Mouse (Mus musculus) midbrain, embryonic 15.5 days (tissue): Measurements from ENCODE around the gene Slc52a3. TPM values are rescaled to one million over a fixed set of nuclear protein-coding genes. Genes with fewer than 3 reads are reported as not detected.

Experiments used
- ATAC-seq: fragments of 200-750 bp; cut with Nextera tagmentation; replicated peaks from 2 replicates; pipeline ENCODE4 v1.8.0; 2017; ENCODE audit warnings: moderate TSS enrichment
- H3K27ac ChIP-seq: fragments of 300-500 bp; sonication (generic); 2 replicates; pipeline ENCODE4 v1.5.1; 2015; ENCODE audit warnings: mild to moderate bottlenecking, inconsistent platforms
- H3K27me3 ChIP-seq: fragments of 300-500 bp; sonication (generic); replicated peaks from 2 replicates; pipeline ENCODE4 v1.6.1; 2015; ENCODE audit warnings: inconsistent platforms
- H3K36me3 ChIP-seq: fragments of 300-500 bp; sonication (generic); replicated peaks from 2 replicates; pipeline ENCODE4 v1.6.1; 2015; ENCODE audit warnings: inconsistent platforms
- H3K4me1 ChIP-seq: fragments of 300-500 bp; sonication (generic); 2 replicates; pipeline ENCODE4 v1.6.1; 2015; ENCODE audit warnings: inconsistent platforms
- H3K4me2 ChIP-seq: fragments of 300-500 bp; sonication (generic); 2 replicates; pipeline ENCODE4 v1.6.1; 2015; ENCODE audit warnings: inconsistent platforms, mild to moderate bottlenecking, moderate library complexity
- H3K4me3 ChIP-seq: fragments of 300-500 bp; sonication (generic); 2 replicates; pipeline ENCODE4 v1.5.1; 2015; ENCODE audit warnings: mild to moderate bottlenecking, inconsistent platforms
- H3K9ac ChIP-seq: fragments of 300-500 bp; sonication (generic); 2 replicates; pipeline ENCODE4 v1.6.1; 2015; ENCODE audit warnings: mild to moderate bottlenecking, inconsistent platforms
- H3K9me3 ChIP-seq: fragments of 300-500 bp; sonication (generic); 2 replicates; pipeline ENCODE4 v1.6.1; 2016; ENCODE audit warnings: inconsistent platforms
- WGBS: fragments of 180-500 bp; shearing (Covaris S2); methylation state at CpG from one replicate; pipeline ENCODE4 v1.1.7; 2015; ENCODE audit warnings: mixed read lengths; 5-methylcytosine and 5-hydroxymethylcytosine counted together
- polyA plus RNA-seq: library from polyadenylated mRNA; unstranded; fragments of >200 nt; fragmentation: Nextera tagmentation; extraction: Ambion mirVana; gene quantifications from 2 replicates; pipeline ENCODE4 v1.2.1, GENCODE M21; 2015

Gene Slc52a3
- polyA plus RNA-seq, result 1.3 and 2.2 TPM in 2 replicates

DNA sequence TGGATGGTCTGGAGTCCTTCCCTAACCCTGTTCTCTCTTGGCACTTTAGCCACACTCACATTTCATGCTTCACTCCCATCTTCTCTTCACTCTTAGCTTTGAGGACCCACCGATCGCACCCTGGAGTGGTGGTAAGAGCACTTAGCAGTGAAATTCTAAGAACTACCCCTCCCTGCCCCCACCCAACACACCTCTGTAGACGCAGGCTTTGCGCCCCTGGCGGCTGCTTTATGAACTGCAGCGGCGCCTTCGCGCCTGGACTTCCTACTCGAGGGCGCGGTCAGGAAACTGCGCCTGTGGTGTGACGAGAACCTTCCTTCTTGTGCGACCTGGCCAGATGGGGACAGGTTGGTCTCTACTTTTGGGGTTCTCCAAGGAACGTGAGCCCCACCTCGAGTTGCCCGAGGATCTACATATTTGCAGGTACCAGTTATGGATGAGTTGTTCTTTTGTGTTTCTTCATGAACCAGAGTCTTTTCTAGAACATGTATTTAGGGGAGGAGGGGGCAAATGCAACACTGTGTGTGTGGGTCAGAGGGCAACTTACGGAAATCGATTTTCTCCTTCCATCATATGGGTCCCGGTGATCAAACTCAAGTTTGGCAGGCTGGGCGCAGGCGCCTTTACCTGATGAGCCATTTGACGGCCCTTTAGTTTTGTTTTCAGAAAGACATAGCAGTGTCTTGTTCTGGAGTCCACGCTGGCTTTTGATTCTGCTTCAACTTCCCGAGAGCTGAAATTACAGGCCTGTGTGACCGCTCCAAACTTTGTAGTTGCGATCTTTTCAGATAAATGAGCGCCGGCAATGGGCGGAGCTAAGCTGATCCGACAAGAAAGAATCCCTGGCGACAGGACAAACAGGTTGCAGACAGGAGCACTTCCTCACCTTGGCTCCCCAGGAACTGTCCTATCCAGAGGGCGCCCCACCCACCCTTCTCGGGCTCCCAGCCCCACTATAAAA is at the start of gene Slc52a3:
Gene Slc52a3, plus strand, starts transcription at position 283 of the 961 bp plus-strand sequence.
- no peak within 1 kb of the TSS for H3K9ac ChIP-seq
- H3K4me1 ChIP-seq, result peaks cover 14% of the 10 kb centered on the region
- WGBS, result 9% methylated on average over 35 of the region's 35 CpGs
- no peaks in the 10 kb centered on the region for H3K36me3 ChIP-seq
- no peak within 1 kb of the TSS for H3K4me3 ChIP-seq
- no peak for ATAC-seq
- peaks cover 36% of the 10 kb centered on the region for H3K27me3 ChIP-seq
- H3K27ac ChIP-seq, result no peak within 1 kb of the TSS
- peak within 1 kb of the TSS; percentile 6; the same call in 1 of the 2 replicates for H3K4me2 ChIP-seq
- H3K9me3 ChIP-seq, result no peaks in the 10 kb centered on the region

DNA sequence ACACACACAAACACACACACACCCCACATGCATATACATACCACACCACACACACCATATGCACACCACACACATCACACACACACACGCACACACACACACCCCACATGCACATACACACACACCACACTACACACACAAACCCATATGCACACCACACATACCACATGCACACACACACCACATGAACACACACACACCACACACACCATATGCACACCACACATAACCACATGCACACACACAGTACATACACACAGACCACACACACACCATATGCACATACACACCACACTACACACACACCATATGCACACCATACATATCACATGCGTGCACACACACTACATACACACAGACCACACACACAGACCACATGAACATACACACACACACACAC is 48.7 kb upstream of the Slc52a3 start:
- Histone ChIP-seq H3K27me3 (no peaks in the 10 kb centered on the region), H3K4me2 (no peak overlapping the region), H3K27ac (no peak overlapping the region), H3K36me3 (no peaks in the 10 kb centered on the region), H3K9ac (no peak overlapping the region), H3K4me1 (peaks cover 12% of the 10 kb centered on the region), H3K4me3 (no peak overlapping the region), H3K9me3 (no peaks in the 10 kb centered on the region)
- ATAC-seq, result peak; percentile 24; the same call in 1 of the 2 replicates
- WGBS, result 96% methylated on average over 2 of the region's 2 CpGs

DNA sequence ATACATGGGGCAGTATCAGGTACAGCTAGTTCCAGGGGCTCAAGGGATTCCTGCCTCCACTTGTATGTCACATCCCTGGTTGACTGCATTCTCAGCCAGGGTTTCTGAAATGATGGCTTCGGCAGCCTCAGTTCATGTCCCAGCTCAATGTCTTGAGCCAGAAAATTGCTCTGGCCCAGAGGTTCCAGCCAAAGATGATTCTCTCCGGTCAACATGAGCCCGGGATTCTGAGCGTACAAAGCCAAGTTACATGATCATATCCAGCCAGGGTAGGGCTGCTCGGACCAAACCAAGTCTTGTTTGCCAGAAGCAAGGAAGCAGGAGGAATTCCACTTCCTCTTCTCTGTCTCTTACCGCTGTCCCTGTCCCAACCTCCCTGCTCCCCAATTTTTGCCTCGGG is 48.0 kb upstream of the Slc52a3 start:
- no peaks in the 10 kb centered on the region for H3K27me3 ChIP-seq
- H3K27ac ChIP-seq, result 0 out of 2 replicates have a peak overlapping the region, but pooled peaks have one; percentile 74
- H3K4me3 ChIP-seq, result no peak overlapping the region
- no peak for ATAC-seq
- H3K4me2 ChIP-seq, result no peak overlapping the region
- H3K9me3 ChIP-seq, result no peaks in the 10 kb centered on the region
- 90% methylated on average over 7 of the region's 7 CpGs for WGBS
- peaks cover 12% of the 10 kb centered on the region for H3K4me1 ChIP-seq
- H3K9ac ChIP-seq, result no peak overlapping the region
- no peaks in the 10 kb centered on the region for H3K36me3 ChIP-seq

DNA sequence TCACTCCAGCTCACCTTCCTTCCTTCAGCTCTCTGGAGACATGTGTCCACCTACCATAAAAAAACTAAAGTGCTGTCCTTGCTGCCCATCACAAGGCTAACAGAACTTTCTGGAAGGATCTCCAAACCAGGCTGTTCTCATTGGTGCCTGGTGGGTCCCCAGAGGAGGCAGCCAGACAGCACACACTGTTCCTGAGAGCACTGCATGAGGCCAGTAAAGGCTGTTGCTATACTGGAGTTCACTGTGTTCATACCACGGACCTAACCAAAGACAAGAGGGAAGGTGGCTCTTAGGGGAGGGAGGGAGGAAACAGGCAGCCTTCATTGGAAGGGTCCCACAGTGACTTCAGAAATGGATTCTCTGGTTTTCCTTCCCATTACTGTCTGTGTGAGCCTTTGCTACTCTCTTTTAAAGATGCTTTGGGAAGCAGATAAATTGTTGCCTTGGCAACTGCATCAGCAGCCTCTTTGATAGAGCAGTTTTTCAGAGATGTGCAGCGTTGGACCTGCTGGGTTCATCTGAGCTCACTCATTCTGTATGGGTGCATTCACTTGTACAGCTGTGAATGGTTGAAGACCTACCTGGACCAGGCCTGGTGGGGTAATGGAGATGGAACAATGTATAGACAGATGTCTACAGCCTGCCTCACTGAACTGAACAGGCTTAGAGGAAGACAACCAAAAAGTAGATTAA is 47.1 kb upstream of the Slc52a3 start:
- peak overlapping the region; percentile 74 for H3K27ac ChIP-seq
- no peaks in the 10 kb centered on the region for H3K36me3 ChIP-seq
- ATAC-seq, result peak; percentile 88
- no peaks in the 10 kb centered on the region for H3K27me3 ChIP-seq
- peaks cover 12% of the 10 kb centered on the region for H3K4me1 ChIP-seq
- no peak overlapping the region for H3K4me3 ChIP-seq
- no peak overlapping the region for H3K9ac ChIP-seq
- WGBS, result 33% methylated on average over 2 of the region's 2 CpGs
- no peak overlapping the region for H3K4me2 ChIP-seq
- no peaks in the 10 kb centered on the region for H3K9me3 ChIP-seq

DNA sequence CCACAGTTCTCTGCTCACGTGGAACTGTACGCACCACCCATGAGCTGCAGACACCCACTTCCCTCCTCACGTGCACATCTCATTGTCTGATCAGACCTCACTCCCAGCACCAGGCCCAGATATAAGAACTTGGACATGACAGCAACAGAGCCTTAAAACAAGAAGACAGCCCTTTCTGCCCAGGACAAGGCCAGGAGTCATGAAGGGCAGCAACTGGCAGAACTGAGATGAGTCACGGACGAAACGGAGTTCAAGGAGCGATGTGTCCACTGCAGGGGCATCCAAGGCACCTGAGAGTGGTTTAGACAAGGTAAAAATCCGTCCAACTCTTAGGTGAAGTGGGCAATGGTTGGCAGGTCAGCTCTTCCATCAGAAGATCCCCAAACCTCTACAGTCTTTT is 42.6 kb upstream of the Slc52a3 start:
- ATAC-seq, result no peak
- WGBS, result 91% methylated on average over 8 of the region's 8 CpGs
- Histone ChIP-seq H3K4me1 (peaks cover 19% of the 10 kb centered on the region), H3K27me3 (no peaks in the 10 kb centered on the region), H3K4me2 (no peak overlapping the region), H3K9me3 (no peaks in the 10 kb centered on the region), H3K36me3 (no peaks in the 10 kb centered on the region), H3K9ac (no peak overlapping the region), H3K27ac (no peak overlapping the region), H3K4me3 (no peak overlapping the region)

DNA sequence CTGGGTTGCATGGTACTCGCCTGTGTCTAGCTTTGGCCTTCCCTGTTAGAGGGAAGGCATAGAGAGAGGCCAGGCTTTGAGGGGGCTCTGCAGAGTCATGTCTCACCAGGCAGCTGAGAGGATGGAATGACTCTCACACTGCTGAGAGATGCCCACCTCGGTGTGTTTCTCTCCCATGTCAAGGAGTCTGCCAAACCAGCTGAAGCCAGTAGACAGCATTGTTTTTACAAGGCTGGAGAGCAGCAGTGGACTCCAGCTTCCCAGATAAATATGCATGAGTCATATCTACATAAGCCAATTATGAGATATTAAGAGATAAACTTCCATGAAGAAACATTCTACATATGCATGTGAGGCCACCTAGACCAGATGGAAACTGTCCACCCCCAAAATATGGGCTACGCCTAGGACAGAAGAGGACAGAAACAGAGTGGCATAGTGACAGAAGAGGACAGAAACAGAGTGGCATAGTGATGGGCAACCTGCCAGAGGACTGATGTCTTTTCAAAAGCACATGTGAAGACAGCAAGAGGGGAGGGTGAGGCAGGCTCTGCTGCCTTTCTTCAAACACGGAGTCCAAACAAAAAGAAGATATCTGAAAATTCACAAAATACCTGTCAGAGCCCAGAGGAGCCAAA is 39.7 kb upstream of the Slc52a3 start:
- Histone ChIP-seq H3K4me2 (no peak overlapping the region), H3K4me1 (peaks cover 12% of the 10 kb centered on the region; the same call in 1 of the 2 replicates), H3K9me3 (no peaks in the 10 kb centered on the region), H3K9ac (no peak overlapping the region), H3K4me3 (no peak overlapping the region), H3K27me3 (no peaks in the 10 kb centered on the region), H3K36me3 (no peaks in the 10 kb centered on the region), H3K27ac (no peak overlapping the region)
- 54% methylated on average over 4 of the region's 4 CpGs for WGBS
- ATAC-seq, result no peak; the same call in 1 of the 2 replicates

DNA sequence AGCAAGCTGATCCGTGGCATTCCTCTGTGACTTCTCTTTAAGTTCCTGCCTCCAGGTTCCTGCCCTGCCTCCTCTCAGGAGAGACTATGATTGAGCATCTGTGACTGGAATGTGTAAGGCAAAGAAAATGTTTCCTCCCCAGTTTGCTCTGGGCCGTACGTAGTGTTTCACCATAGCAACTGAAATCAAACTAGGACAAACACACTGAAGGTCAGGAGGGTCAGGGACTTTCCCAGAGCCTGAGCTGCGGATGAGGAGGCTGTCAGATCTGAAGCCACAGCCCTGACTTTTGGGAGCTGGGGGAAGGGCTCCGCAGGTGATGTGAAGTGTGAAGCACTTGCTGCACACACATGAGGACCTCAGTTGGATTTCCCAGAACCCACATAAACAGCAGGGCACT is 37.0 kb upstream of the Slc52a3 start:
- Histone ChIP-seq H3K9me3 (no peaks in the 10 kb centered on the region), H3K4me2 (no peak overlapping the region), H3K36me3 (no peaks in the 10 kb centered on the region), H3K27me3 (no peaks in the 10 kb centered on the region), H3K4me1 (peaks cover 26% of the 10 kb centered on the region), H3K27ac (no peak overlapping the region), H3K4me3 (no peak overlapping the region), H3K9ac (no peak overlapping the region)
- no peak for ATAC-seq
- 32% methylated on average over 5 of the region's 5 CpGs for WGBS

DNA sequence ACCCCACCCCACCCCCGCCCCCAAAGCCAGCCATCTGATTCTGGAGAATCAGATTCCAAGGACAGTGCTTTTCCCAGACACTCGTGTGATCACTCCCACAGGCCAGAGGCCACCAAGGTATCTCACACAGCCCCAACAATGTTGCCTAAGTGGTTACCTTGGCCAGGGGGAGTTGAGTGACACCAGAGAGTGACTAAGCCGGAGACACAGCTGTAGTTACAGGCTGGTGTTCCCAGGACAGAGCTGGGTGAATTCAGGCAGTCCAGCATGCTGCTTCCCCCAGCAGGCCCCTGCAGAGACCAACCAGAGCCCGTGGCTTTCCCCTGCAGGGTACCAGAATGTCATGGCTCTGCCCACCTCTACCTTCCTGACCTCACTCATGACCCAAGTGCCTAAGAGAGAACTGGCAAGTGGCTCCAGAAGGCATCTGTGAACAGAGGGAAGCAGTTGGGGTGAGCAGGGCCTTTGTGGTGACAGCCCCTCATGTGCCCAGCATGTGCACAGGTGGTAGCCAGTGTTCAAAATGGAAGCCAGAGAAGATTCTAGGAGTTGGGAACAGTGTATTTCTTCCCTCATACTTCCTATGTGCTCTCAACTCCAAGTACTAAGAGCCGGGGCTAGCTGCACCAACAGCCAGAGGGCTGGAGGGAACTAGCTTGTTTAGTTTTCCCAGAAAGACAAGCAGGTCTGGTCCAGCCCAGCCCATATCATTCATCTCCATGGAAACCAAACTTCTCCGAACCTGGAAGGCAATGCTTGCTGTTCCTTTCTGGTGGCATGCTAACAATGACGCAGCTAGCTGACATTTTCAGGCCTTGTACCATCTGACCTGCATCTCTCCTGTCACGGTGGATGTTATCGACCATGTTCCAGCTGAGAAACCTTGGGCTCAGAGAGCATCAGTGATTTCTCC is 34.8 kb upstream of the Slc52a3 start:
- H3K4me2 ChIP-seq, result no peak overlapping the region
- no peaks in the 10 kb centered on the region for H3K36me3 ChIP-seq
- WGBS, result 33% methylated on average over 9 of the region's 9 CpGs
- H3K4me1 ChIP-seq, result peaks cover 28% of the 10 kb centered on the region
- no peak overlapping the region for H3K4me3 ChIP-seq
- no peak overlapping the region for H3K27ac ChIP-seq
- ATAC-seq, result peak; percentile 18
- no peaks in the 10 kb centered on the region for H3K27me3 ChIP-seq
- H3K9me3 ChIP-seq, result no peaks in the 10 kb centered on the region
- H3K9ac ChIP-seq, result no peak overlapping the region

DNA sequence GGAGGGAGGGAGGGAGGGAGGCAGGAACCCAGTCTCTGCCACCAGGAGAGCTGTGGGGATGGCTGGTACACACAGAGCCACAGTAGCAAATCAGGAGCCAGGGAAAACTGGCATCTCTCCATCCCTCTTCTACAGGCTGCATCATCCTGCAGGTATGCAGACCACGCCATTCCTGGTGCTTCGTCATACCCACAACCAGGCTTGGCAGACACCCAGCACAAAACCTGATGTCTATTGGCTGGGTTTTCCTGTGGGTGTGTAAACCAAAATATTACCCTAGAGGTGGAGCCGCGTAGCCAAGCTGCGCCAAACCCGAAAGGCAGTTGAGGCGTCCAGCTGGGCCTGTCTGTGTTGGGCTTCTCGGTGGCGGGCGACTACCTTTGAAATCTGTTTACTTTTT is 33.8 kb upstream of the Slc52a3 start:
- no peak overlapping the region; the same call in 1 of the 2 replicates for H3K27ac ChIP-seq
- no peaks in the 10 kb centered on the region for H3K36me3 ChIP-seq
- H3K27me3 ChIP-seq, result no peaks in the 10 kb centered on the region
- peaks cover 32% of the 10 kb centered on the region for H3K4me1 ChIP-seq
- no peak overlapping the region for H3K4me2 ChIP-seq
- 63% methylated on average over 10 of the region's 10 CpGs for WGBS
- H3K9ac ChIP-seq, result no peak overlapping the region
- H3K9me3 ChIP-seq, result no peaks in the 10 kb centered on the region
- peak; percentile 38; the same call in 1 of the 2 replicates for ATAC-seq
- no peak overlapping the region for H3K4me3 ChIP-seq

DNA sequence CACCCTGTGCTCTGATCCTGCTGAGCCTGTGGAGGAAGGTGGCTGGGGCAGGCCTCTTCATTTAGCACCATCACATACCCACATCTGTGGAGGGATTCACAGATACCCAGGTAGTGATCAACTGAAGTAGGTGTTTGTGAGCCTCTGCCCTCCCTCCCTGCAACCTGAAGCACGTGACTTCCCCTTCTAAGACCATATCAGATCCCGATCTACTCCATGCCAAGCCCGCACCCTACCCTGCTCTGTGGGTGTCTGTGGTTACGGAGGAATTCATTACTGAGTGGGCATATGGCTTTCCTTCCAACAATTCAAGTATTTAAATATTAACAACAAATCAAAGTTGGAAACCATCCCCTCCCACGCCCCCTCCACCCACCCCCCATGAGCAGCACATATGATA is 33.0 kb upstream of the Slc52a3 start:
- ATAC-seq, result no peak
- WGBS, result 84% methylated on average over 5 of the region's 5 CpGs
- Histone ChIP-seq H3K4me1 (peaks cover 41% of the 10 kb centered on the region), H3K36me3 (no peaks in the 10 kb centered on the region), H3K27ac (no peak overlapping the region), H3K9me3 (no peaks in the 10 kb centered on the region), H3K4me3 (no peak overlapping the region), H3K4me2 (no peak overlapping the region), H3K9ac (no peak overlapping the region), H3K27me3 (no peaks in the 10 kb centered on the region)

DNA sequence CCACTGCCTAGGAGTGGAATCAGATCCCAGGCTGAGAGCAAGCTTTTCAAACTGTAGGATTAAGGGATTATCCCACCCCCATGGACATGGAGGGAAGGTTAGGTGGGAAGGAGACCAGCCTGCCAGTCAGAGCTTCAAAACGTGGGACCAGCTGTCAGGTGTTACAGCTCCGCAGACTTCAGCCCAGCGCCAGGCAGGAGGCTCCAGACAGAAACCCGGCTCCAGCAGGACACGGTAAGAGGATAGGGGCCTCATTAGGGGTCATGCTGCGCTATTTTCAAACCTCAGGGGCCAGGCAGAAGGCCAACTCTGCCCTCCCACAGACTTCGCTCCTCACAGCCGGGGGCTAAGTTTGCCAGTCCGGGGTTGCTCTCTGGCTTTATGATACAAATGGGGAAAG is 32.3 kb upstream of the Slc52a3 start:
- Histone ChIP-seq H3K27ac (peak overlapping the region; percentile 38; the same call in 1 of the 2 replicates), H3K4me2 (no peak overlapping the region), H3K4me1 (peaks cover 48% of the 10 kb centered on the region), H3K36me3 (no peaks in the 10 kb centered on the region), H3K27me3 (no peaks in the 10 kb centered on the region), H3K4me3 (no peak overlapping the region), H3K9me3 (no peaks in the 10 kb centered on the region), H3K9ac (no peak overlapping the region)
- ATAC-seq, result no peak
- 3% methylated on average over 9 of the region's 9 CpGs for WGBS
